Mouse (Mus musculus): ENCODE measurements around the gene Zer1.

DNA sequence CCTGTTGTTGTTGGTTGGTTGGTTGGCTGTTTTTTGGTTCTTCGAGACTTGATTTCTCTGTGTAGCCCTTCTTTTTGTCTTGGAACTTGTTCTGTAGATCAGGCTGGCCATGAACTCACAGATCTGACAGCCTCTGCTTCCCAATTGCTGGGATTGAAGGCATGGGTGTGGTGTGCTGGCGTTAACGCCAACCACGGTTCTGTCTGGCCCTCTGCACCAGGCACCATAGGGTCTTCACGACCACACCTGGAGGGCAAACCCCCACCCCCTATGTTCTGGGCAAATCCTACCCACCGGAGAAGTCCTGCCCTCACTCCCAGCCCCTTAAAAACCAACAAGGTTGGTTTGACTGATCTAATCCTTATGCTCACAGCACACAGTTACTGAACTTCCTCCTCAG, 47.4 kb downstream of the Zer1 start:
- TF ChIP-seq CTCF (IDR thresholded peaks at IDR 0.05; ENCODE audit: borderline replicate concordance, extremely low read depth, insufficient read depth, insufficient read length) = no peak
- TF ChIP-seq POLR2A (IDR thresholded peaks at IDR 0.05; ENCODE audit: borderline replicate concordance, extremely low read depth, insufficient read depth, insufficient read length, poor library complexity, severe bottlenecking) = no peak

Data from brain, embryonic 14.5 days (tissue).